Mouse (Mus musculus) CH12.LX (cell line): ENCODE data around the gene Frmd5.

ENCODE experiments used
- CHD1 ChIP-seq: IDR thresholded peaks from 2 replicates; pipeline ENCODE4 v1.6.1; 2012; ENCODE audit warnings: low read depth, low read length, improper control_type of control experiment, inconsistent platforms
- CTCF ChIP-seq, 2 experiments: IDR thresholded peaks in 1 of 2; conservative IDR thresholded peaks in 1 of 2; 2 replicates each; pipeline ENCODE4 v1.5.1; 2011 to 2012; ENCODE audit warnings: low read depth in 2 of 2, low read length in 2 of 2, improper control_type of control experiment in 1 of 2, inconsistent platforms in 1 of 2, mild to moderate bottlenecking in 1 of 2, moderate library complexity in 1 of 2
- E2F4 ChIP-seq: IDR thresholded peaks from 2 replicates; pipeline ENCODE4 v1.6.1; 2011; ENCODE audit warnings: low read depth, low read length, improper control_type of control experiment; ENCODE audit not compliant: insufficient replicate concordance
- ELF1 ChIP-seq: IDR thresholded peaks from 2 replicates; pipeline ENCODE4 v1.6.1; 2014; ENCODE audit warnings: low read depth, mild to moderate bottlenecking, inconsistent platforms, low read length, improper control_type of control experiment
- EP300 ChIP-seq: IDR thresholded peaks from 2 replicates; pipeline ENCODE4 v1.6.1; 2011; ENCODE audit warnings: low read length, improper control_type of control experiment
- HCFC1 ChIP-seq: IDR thresholded peaks from 2 replicates; pipeline ENCODE4 v1.6.1; 2012; ENCODE audit warnings: low read depth, mild to moderate bottlenecking, inconsistent platforms, low read length, improper control_type of control experiment
- MAFK ChIP-seq: IDR thresholded peaks from 2 replicates; pipeline ENCODE4 v1.6.1; 2011; ENCODE audit warnings: low read length, improper control_type of control experiment; ENCODE audit not compliant: insufficient replicate concordance
- MAX ChIP-seq: IDR thresholded peaks from 2 replicates; pipeline ENCODE4 v1.6.1; 2011; ENCODE audit warnings: low read length, improper control_type of control experiment
- MEF2A ChIP-seq: IDR thresholded peaks from 2 replicates; pipeline ENCODE4 v1.6.1; 2014; ENCODE audit warnings: low read depth, mild to moderate bottlenecking, inconsistent platforms, low read length, improper control_type of control experiment, borderline replicate concordance
- NRF1 ChIP-seq: IDR thresholded peaks from 2 replicates; pipeline ENCODE4 v1.6.1; 2014; ENCODE audit warnings: low read depth, mild to moderate bottlenecking, inconsistent platforms, low read length, improper control_type of control experiment, moderate library complexity
- POLR2A ChIP-seq: IDR thresholded peaks from 2 replicates; pipeline ENCODE4 v1.6.1; 2011; ENCODE audit warnings: low read depth, mild to moderate bottlenecking, improper control_type of control experiment, low read length
- UBTF ChIP-seq: IDR thresholded peaks from 2 replicates; pipeline ENCODE4 v1.6.1; 2012; ENCODE audit warnings: low read depth, mild to moderate bottlenecking, inconsistent platforms, low read length, improper control_type of control experiment, moderate library complexity
- ZNF384 ChIP-seq: IDR thresholded peaks from 2 replicates; pipeline ENCODE4 v1.6.1; 2012; ENCODE audit warnings: low read depth, low read length, improper control_type of control experiment, inconsistent platforms

DNA sequence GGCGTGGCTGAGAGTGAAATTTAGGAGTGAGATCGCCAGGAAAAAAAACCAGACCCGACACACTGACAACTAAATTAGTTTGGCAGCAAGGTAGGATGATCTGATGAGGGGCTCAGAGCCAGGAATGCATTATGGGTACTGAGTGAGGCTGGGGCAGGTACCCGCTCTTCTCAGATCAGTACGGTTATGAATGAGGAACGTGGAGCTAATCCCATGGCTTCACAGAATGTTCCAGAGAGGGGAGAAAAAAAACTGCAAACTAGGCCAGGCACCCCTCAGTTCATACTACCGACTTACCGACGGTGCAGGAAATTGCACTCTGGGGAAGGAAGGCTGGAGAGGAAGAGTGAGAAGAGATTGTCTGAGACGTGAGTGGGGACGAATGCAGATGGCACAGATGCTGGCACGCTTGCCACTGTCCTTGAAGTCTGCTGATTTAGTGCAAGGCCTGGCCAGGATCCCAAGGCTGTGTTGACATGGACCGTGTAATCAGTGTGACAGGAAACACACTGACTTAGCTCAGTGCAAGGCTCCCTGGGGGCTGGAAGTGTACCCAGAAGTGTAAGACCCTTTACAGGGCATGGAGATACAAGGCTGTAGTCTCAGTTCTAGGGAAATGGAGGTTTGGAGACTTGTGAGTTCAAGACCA, 223.3 kb downstream of the Frmd5 start:
- no peak for TF ChIP-seq NRF1
- TF ChIP-seq UBTF, result no peak
- TF ChIP-seq ELF1, result no peak
- no peak for TF ChIP-seq CHD1
- TF ChIP-seq CTCF (conservative IDR thresholded peaks at IDR 0.05 in 1 of 2, IDR thresholded peaks at IDR 0.05 in 1 of 2; ENCODE audit: low read depth in 2 of 2, low read length in 2 of 2), result no peak
- no peak for TF ChIP-seq HCFC1
- TF ChIP-seq E2F4, result no peak
- no peak for TF ChIP-seq MAFK
- TF ChIP-seq MEF2A, result no peak
- no peak for TF ChIP-seq EP300
- TF ChIP-seq ZNF384, result no peak
- TF ChIP-seq POLR2A, result no peak
- TF ChIP-seq MAX, result no peak
